Mouse (Mus musculus): ENCODE data around the gene Tma7. TPM values are rescaled to one million over a fixed set of nuclear protein-coding genes. Genes with fewer than 3 reads are reported as not detected.
A peak's percentile ranks its signal among the peaks of the same experiment; 100 is the strongest.

The Tma7 gene
- polyA plus RNA-seq, 1 experiment: 144 TPM

GRCm38 (mm10) chr9:109111591-109111990, 29.2 kb upstream of the Tma7 start:
- no peaks in the 10 kb centered on the region for H3K27me3 ChIP-seq (ENCODE audit: control insufficient read depth, insufficient read depth, low read length)
- H3K4me1 ChIP-seq (ENCODE audit: control insufficient read depth, insufficient read depth, low read length): no peaks in the 10 kb centered on the region
- WGBS: 90% methylated on average over 9 of the region's 9 CpGs
- no peak overlapping the region for H3K27ac ChIP-seq (ENCODE audit: insufficient read depth, low read length)
- H3K4me3 ChIP-seq (replicated peaks; ENCODE audit: insufficient read depth, low read depth, low read length): no peak overlapping the region
- no peak for DNase-seq
- TF ChIP-seq POLR2A (IDR thresholded peaks at IDR 0.05; ENCODE audit: borderline replicate concordance, insufficient read depth, low read length): no peak
- TF ChIP-seq CTCF (IDR thresholded peaks at IDR 0.05; ENCODE audit: borderline replicate concordance, insufficient read depth, low read depth, low read length): no peak

DNA sequence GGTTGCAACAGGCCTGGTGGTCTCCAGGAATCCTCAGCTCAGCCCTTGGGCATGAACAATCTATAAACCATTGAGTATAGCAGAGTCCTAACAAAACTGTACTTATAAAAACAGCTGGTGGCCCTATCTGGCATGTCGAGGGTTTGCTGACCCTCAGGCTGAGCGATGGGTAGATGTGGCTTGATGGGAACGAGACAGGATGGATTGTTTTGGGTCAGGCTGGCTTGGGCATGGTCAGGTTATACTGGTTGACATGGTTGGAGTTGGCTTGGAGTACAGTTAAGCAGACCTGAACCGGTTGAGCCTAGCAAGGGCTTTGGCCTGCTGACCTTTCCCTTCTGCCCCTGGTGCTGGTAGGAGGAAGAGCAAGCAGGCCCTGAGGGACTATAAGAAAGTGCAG, 28.7 kb upstream of the Tma7 start:
- H3K27me3 ChIP-seq (ENCODE audit: control insufficient read depth, insufficient read depth, low read length): no peaks in the 10 kb centered on the region
- WGBS: 81% methylated on average over 4 of the region's 4 CpGs
- H3K27ac ChIP-seq (ENCODE audit: insufficient read depth, low read length): no peak overlapping the region
- TF ChIP-seq CTCF (IDR thresholded peaks at IDR 0.05; ENCODE audit: borderline replicate concordance, insufficient read depth, low read depth, low read length) (no peak), POLR2A (IDR thresholded peaks at IDR 0.05; ENCODE audit: borderline replicate concordance, insufficient read depth, low read length) (no peak)
- no peak overlapping the region for H3K4me3 ChIP-seq (replicated peaks; ENCODE audit: insufficient read depth, low read depth, low read length)
- H3K4me1 ChIP-seq (ENCODE audit: control insufficient read depth, insufficient read depth, low read length): no peaks in the 10 kb centered on the region
- DNase-seq: peak in 1 of 2 experiments; percentile 1

- no peak for DNase-seq
- Histone ChIP-seq H3K4me1 (ENCODE audit: control insufficient read depth, insufficient read depth, low read length) (no peaks in the 10 kb centered on the region), H3K4me3 (replicated peaks; ENCODE audit: insufficient read depth, low read depth, low read length) (no peak overlapping the region), H3K27me3 (ENCODE audit: control insufficient read depth, insufficient read depth, low read length) (no peaks in the 10 kb centered on the region), H3K27ac (ENCODE audit: insufficient read depth, low read length) (no peak overlapping the region)
- TF ChIP-seq POLR2A (IDR thresholded peaks at IDR 0.05; ENCODE audit: borderline replicate concordance, insufficient read depth, low read length) (no peak), CTCF (IDR thresholded peaks at IDR 0.05; ENCODE audit: borderline replicate concordance, insufficient read depth, low read depth, low read length) (no peak)
- 93% methylated on average over 11 of the region's 11 CpGs for WGBS
Observed at GRCm38 (mm10) chr9:109110240-109110639, 27.9 kb upstream of the Tma7 start.

DNA sequence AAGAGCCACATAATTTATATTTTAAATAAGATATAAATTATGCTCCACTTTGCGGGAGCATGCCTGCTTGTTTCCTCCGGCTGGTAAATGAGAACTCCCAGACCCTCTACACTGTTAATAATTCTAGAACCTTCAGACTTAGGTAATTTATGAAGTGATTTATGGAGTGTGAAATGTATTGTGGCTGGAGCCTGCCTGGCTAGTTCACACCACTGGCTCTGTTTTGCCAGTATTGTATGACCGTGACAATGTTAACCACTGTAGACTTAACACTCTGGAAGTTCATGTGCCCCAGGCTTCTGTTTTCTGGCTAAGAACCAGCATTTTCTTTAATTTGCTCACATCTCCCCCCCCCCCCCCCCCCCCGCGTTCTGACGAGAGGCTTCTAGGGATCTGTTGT, 25.0 kb upstream of the Tma7 start:
- Histone ChIP-seq H3K4me3 (replicated peaks; ENCODE audit: insufficient read depth, low read depth, low read length) (no peak overlapping the region), H3K4me1 (ENCODE audit: control insufficient read depth, insufficient read depth, low read length) (no peaks in the 10 kb centered on the region), H3K27ac (ENCODE audit: insufficient read depth, low read length) (no peak overlapping the region), H3K27me3 (ENCODE audit: control insufficient read depth, insufficient read depth, low read length) (no peaks in the 10 kb centered on the region)
- 85% methylated on average over 5 of the region's 6 CpGs for WGBS
- DNase-seq: no peak
- TF ChIP-seq CTCF (IDR thresholded peaks at IDR 0.05; ENCODE audit: borderline replicate concordance, insufficient read depth, low read depth, low read length) (no peak), POLR2A (IDR thresholded peaks at IDR 0.05; ENCODE audit: borderline replicate concordance, insufficient read depth, low read length) (no peak)

DNA sequence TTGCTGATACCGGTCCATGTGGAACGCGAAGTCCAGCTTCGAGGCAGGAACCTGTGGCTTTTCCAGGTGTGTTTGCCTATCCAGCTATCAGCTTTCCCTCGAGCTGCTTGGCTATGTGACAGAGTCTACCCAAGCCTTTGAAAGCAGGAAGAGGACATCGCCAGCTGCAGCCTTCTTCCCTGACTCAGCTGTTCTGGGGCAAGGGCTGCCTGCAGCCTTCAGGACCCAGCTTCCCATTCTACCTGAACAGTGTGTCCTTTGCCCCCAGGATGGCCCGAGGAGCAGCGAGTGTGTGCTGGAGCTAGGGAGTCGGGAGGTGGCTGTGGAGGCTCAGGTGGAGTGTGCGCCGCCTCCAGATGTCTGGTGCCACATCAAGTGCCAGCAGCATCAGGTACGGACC, 23.3 kb upstream of the Tma7 start:
- H3K27ac ChIP-seq (ENCODE audit: insufficient read depth, low read length): no peak overlapping the region

DNA sequence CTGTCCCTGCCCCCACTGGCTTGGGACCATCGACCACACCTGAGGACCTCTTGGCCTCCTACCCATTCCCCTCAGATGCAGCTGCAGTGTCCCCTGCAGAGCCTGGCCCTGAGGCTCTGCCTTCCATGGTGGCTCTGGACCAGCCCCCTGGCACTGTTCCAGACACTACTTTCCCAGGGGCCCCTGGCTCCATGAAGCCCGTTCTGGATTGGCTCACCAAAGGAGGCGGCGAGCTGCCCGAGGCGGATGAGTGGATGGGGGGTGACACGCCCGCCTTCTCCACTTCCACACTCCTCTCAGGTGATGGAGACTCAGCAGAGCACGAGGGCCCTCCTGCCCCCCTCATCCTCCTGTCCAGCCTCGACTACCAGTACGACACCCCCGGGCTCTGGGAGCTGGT, 22.6 kb upstream of the Tma7 start:
- H3K4me1 ChIP-seq (ENCODE audit: control insufficient read depth, insufficient read depth, low read length): no peaks in the 10 kb centered on the region
- no peak overlapping the region for H3K4me3 ChIP-seq (replicated peaks; ENCODE audit: insufficient read depth, low read depth, low read length)
- WGBS: 40% methylated on average over 12 of the region's 12 CpGs
- TF ChIP-seq CTCF (IDR thresholded peaks at IDR 0.05; ENCODE audit: borderline replicate concordance, insufficient read depth, low read depth, low read length): no peak
- TF ChIP-seq POLR2A (IDR thresholded peaks at IDR 0.05; ENCODE audit: borderline replicate concordance, insufficient read depth, low read length): no peak
- peak in 1 of 2 experiments; percentile 25 for DNase-seq
- H3K27me3 ChIP-seq (ENCODE audit: control insufficient read depth, insufficient read depth, low read length): no peaks in the 10 kb centered on the region
- no peak overlapping the region for H3K27ac ChIP-seq (ENCODE audit: insufficient read depth, low read length)

More for the DNA sequence above, 23.3 kb upstream of the Tma7 start:
- no peaks in the 10 kb centered on the region for H3K4me1 ChIP-seq (ENCODE audit: control insufficient read depth, insufficient read depth, low read length)
- H3K27me3 ChIP-seq (ENCODE audit: control insufficient read depth, insufficient read depth, low read length): no peaks in the 10 kb centered on the region
- no peak overlapping the region for H3K4me3 ChIP-seq (replicated peaks; ENCODE audit: insufficient read depth, low read depth, low read length)
- TF ChIP-seq POLR2A (IDR thresholded peaks at IDR 0.05; ENCODE audit: borderline replicate concordance, insufficient read depth, low read length) (no peak), CTCF (IDR thresholded peaks at IDR 0.05; ENCODE audit: borderline replicate concordance, insufficient read depth, low read depth, low read length) (no peak)
- no peak for DNase-seq
- WGBS: 90% methylated on average over 12 of the region's 12 CpGs

- TF ChIP-seq POLR2A (IDR thresholded peaks at IDR 0.05; ENCODE audit: borderline replicate concordance, insufficient read depth, low read length) (no peak), CTCF (IDR thresholded peaks at IDR 0.05; ENCODE audit: borderline replicate concordance, insufficient read depth, low read depth, low read length) (no peak)
- no peak overlapping the region for H3K4me3 ChIP-seq (replicated peaks; ENCODE audit: insufficient read depth, low read depth, low read length)
- no peak overlapping the region for H3K27ac ChIP-seq (ENCODE audit: insufficient read depth, low read length)
- DNase-seq: no peak
- WGBS: 86% methylated on average over 9 of the region's 9 CpGs
- H3K27me3 ChIP-seq (ENCODE audit: control insufficient read depth, insufficient read depth, low read length): no peaks in the 10 kb centered on the region
- H3K4me1 ChIP-seq (ENCODE audit: control insufficient read depth, insufficient read depth, low read length): no peaks in the 10 kb centered on the region
Observed at GRCm38 (mm10) chr9:109104083-109104482, 21.7 kb upstream of the Tma7 start.

- no peaks in the 10 kb centered on the region for H3K27me3 ChIP-seq (ENCODE audit: control insufficient read depth, insufficient read depth, low read length)
- H3K4me3 ChIP-seq (replicated peaks; ENCODE audit: insufficient read depth, low read depth, low read length): no peak overlapping the region
- no peaks in the 10 kb centered on the region for H3K4me1 ChIP-seq (ENCODE audit: control insufficient read depth, insufficient read depth, low read length)
- TF ChIP-seq CTCF (IDR thresholded peaks at IDR 0.05; ENCODE audit: borderline replicate concordance, insufficient read depth, low read depth, low read length): no peak
- TF ChIP-seq POLR2A (IDR thresholded peaks at IDR 0.05; ENCODE audit: borderline replicate concordance, insufficient read depth, low read length): no peak
- WGBS: 40% methylated on average over 7 of the region's 7 CpGs
- DNase-seq: no peak
- no peak overlapping the region for H3K27ac ChIP-seq (ENCODE audit: insufficient read depth, low read length)
Observed at GRCm38 (mm10) chr9:109103250-109103649, 20.9 kb upstream of the Tma7 start.
